Mouse (Mus musculus) thymus, postnatal 25 days (tissue): Measurements from ENCODE around the gene Cmtm8.

Experiments
- DNase-seq: peaks from one replicate; pipeline ENCODE4 v3.0.0; 2022

The Cmtm8 gene

GRCm38 (mm10) chr9:114751582-114751981 lies 92.4 kb downstream of the Cmtm8 start:
- no peak for DNase-seq

- no peak for DNase-seq
Measured at GRCm38 (mm10) chr9:114747466-114747865, 96.5 kb downstream of the Cmtm8 start.

GRCm38 (mm10) chr9:114747012-114747411 lies 96.9 kb downstream of the Cmtm8 start:
- DNase-seq = no peak

- no peak for DNase-seq
Measured at GRCm38 (mm10) chr9:114745654-114746053, 98.3 kb downstream of the Cmtm8 start.

- DNase-seq = no peak
Measured at GRCm38 (mm10) chr9:114745163-114745562, 98.8 kb downstream of the Cmtm8 start.

- DNase-seq = no peak
Measured at GRCm38 (mm10) chr9:114742731-114743130, 101.2 kb downstream of the Cmtm8 start.

- DNase-seq = no peak
Measured at GRCm38 (mm10) chr9:114740336-114740735, 103.6 kb downstream of the Cmtm8 start.
